Mouse (Mus musculus) embryonic facial prominence, embryonic 15.5 days (tissue): Measurements from ENCODE around the gene Rpl28. TPM values are rescaled to one million over a fixed set of nuclear protein-coding genes. Genes with fewer than 3 reads are reported as not detected.
A peak's percentile ranks its signal among the peaks of the same experiment; 100 is the strongest.

ENCODE experiments used
- ATAC-seq: fragments of 200-750 bp; cut with Nextera tagmentation; 2 replicates; pipeline ENCODE4 v1.8.0; 2017; ENCODE audit warnings: low read depth, moderate TSS enrichment; ENCODE audit not compliant: insufficient number of reproducible peaks, low FRiP score, low TSS enrichment
- H3K27ac ChIP-seq: fragments of 300-500 bp; sonication (generic); replicated peaks from 2 replicates; pipeline ENCODE4 v1.5.1; 2015; ENCODE audit warnings: mild to moderate bottlenecking, inconsistent platforms
- H3K27me3 ChIP-seq: fragments of 300-500 bp; sonication (generic); 2 replicates; pipeline ENCODE4 v1.6.1; 2015; ENCODE audit warnings: inconsistent platforms
- H3K36me3 ChIP-seq: fragments of 300-500 bp; sonication (generic); 2 replicates; pipeline ENCODE4 v1.6.1; 2015; ENCODE audit warnings: mild to moderate bottlenecking, inconsistent platforms
- H3K4me1 ChIP-seq: fragments of 300-500 bp; sonication (generic); 2 replicates; pipeline ENCODE4 v1.6.1; 2015; ENCODE audit warnings: inconsistent platforms
- H3K4me2 ChIP-seq: fragments of 300-500 bp; sonication (generic); replicated peaks from 2 replicates; pipeline ENCODE4 v1.6.1; 2015; ENCODE audit warnings: mild to moderate bottlenecking, inconsistent platforms
- H3K4me3 ChIP-seq: fragments of 300-500 bp; sonication (generic); replicated peaks from 2 replicates; pipeline ENCODE4 v1.5.1; 2015; ENCODE audit warnings: mild to moderate bottlenecking, inconsistent platforms
- H3K9ac ChIP-seq: fragments of 300-500 bp; sonication (generic); 2 replicates; pipeline ENCODE4 v1.6.1; 2015; ENCODE audit warnings: inconsistent platforms
- H3K9me3 ChIP-seq: fragments of 300-500 bp; sonication (generic); replicated peaks from 2 replicates; pipeline ENCODE4 v1.6.1; 2016; ENCODE audit warnings: inconsistent platforms
- WGBS: fragments of 180-500 bp; shearing (Covaris S2); methylation state at CpG from one replicate; pipeline ENCODE4 v1.1.7; 2015; 5-methylcytosine and 5-hydroxymethylcytosine counted together
- polyA plus RNA-seq: library from polyadenylated mRNA; unstranded; fragments of >200 nt; fragmentation: Nextera tagmentation; extraction: Ambion mirVana; gene quantifications from 2 replicates; pipeline ENCODE4 v1.2.1, GENCODE M21; 2015

Gene Rpl28
- polyA plus RNA-seq, 1 experiment from 2014 or later = 397 TPM

GRCm38 (mm10) chr7:4837639-4838038 is 45.0 kb downstream of the Rpl28 start:
- H3K4me3 ChIP-seq = no peak overlapping the region
- H3K4me1 ChIP-seq = peaks cover 17% of the 10 kb centered on the region
- H3K9me3 ChIP-seq = no peaks in the 10 kb centered on the region
- ATAC-seq = no peak
- 30% methylated on average over 1 of the region's 1 CpGs for WGBS
- peaks cover 77% of the 10 kb centered on the region for H3K27me3 ChIP-seq
- no peak overlapping the region for H3K4me2 ChIP-seq
- H3K36me3 ChIP-seq = no peaks in the 10 kb centered on the region
- no peak overlapping the region for H3K27ac ChIP-seq
- no peak overlapping the region for H3K9ac ChIP-seq

- H3K9me3 ChIP-seq = no peaks in the 10 kb centered on the region
- H3K36me3 ChIP-seq = no peaks in the 10 kb centered on the region
- 49% methylated on average over 5 of the region's 5 CpGs for WGBS
- ATAC-seq = peak; percentile 32; the same call in 1 of the 2 replicates
- H3K27me3 ChIP-seq = peaks cover 72% of the 10 kb centered on the region
- peak overlapping the region; percentile 86 for H3K4me2 ChIP-seq
- peaks cover 30% of the 10 kb centered on the region for H3K4me1 ChIP-seq
- H3K27ac ChIP-seq = no peak overlapping the region
- no peak overlapping the region for H3K4me3 ChIP-seq
- no peak overlapping the region for H3K9ac ChIP-seq
Measured at GRCm38 (mm10) chr7:4842077-4842476, 49.4 kb downstream of the Rpl28 start.

GRCm38 (mm10) chr7:4842634-4843131 is 50.0 kb downstream of the Rpl28 start:
- ATAC-seq = peak; percentile 52
- peak overlapping the region; percentile 86 for H3K4me2 ChIP-seq
- H3K27ac ChIP-seq = no peak overlapping the region
- H3K4me1 ChIP-seq = peaks cover 30% of the 10 kb centered on the region
- H3K9me3 ChIP-seq = no peaks in the 10 kb centered on the region
- H3K4me3 ChIP-seq = peak overlapping the region; percentile 46
- H3K27me3 ChIP-seq = peaks cover 66% of the 10 kb centered on the region
- no peak overlapping the region for H3K9ac ChIP-seq
- no peaks in the 10 kb centered on the region for H3K36me3 ChIP-seq
- WGBS = under 1% methylated on average over 16 of the region's 16 CpGs

GRCm38 (mm10) chr7:4843604-4844244 is 51.0 kb downstream of the Rpl28 start:
- peak overlapping the region; percentile 46 for H3K4me3 ChIP-seq
- peak overlapping the region; percentile 86 for H3K4me2 ChIP-seq
- ATAC-seq = peak; percentile 15; the same call in 1 of the 2 replicates
- peaks cover 30% of the 10 kb centered on the region for H3K4me1 ChIP-seq
- 0 out of 2 replicates have a peak overlapping the region, but pooled peaks have one; percentile 23 for H3K9ac ChIP-seq
- WGBS = 1% methylated on average over 34 of the region's 34 CpGs
- H3K27me3 ChIP-seq = peaks cover 59% of the 10 kb centered on the region
- no peak overlapping the region for H3K27ac ChIP-seq
- no peaks in the 10 kb centered on the region for H3K9me3 ChIP-seq
- no peaks in the 10 kb centered on the region for H3K36me3 ChIP-seq

- no peaks in the 10 kb centered on the region for H3K36me3 ChIP-seq
- peak within 1 kb of the TSS; percentile 86 for H3K4me2 ChIP-seq
- H3K4me3 ChIP-seq = peak within 1 kb of the TSS; percentile 46
- no peak within 1 kb of the TSS for H3K27ac ChIP-seq
- H3K9me3 ChIP-seq = no peaks in the 10 kb centered on the region
- peaks cover 52% of the 10 kb centered on the region for H3K27me3 ChIP-seq
- peaks cover 30% of the 10 kb centered on the region for H3K4me1 ChIP-seq
- ATAC-seq = peak; percentile 32; the same call in 1 of the 2 replicates
- H3K9ac ChIP-seq = peak within 1 kb of the TSS; percentile 23; the same call in 1 of the 2 replicates
- WGBS = 1% methylated on average over 41 of the region's 41 CpGs
Measured at GRCm38 (mm10) chr7:4844245-4844916, 51.7 kb downstream of the Rpl28 start, which contains the start of gene Shisa7. TSS of gene Shisa7 (minus strand) at chr7:4844696.

Other genes starting within 250 kb of the Rpl28 start
- 9.1 and 10.7 TPM in 2 replicates for gene Syt5, start 245.3 kb upstream of the Rpl28 start, polyA plus RNA-seq
- gene Ptprh, start 188.8 kb upstream of the Rpl28 start, polyA plus RNA-seq = not detected in 2 replicates
- gene Tmem86b, start 161.5 kb upstream of the Rpl28 start, polyA plus RNA-seq = 1.0 and 1.3 TPM in 2 replicates
- 9.8 and 10.3 TPM in 2 replicates for gene Ppp6r1, start 133.9 kb upstream of the Rpl28 start, polyA plus RNA-seq
- gene Hspbp1, start 107.8 kb upstream of the Rpl28 start, polyA plus RNA-seq = 80.6 and 87.7 TPM in 2 replicates
- 1.5 and 2.1 TPM in 2 replicates for gene Brsk1, start 102.3 kb upstream of the Rpl28 start, polyA plus RNA-seq
- 0.13 and 0.20 TPM in 2 replicates for gene Tmem150b, start 67.6 kb upstream of the Rpl28 start, polyA plus RNA-seq
- gene Kmt5c, start 52.8 kb upstream of the Rpl28 start, polyA plus RNA-seq = 57.9 and 58.2 TPM in 2 replicates
- 49.9 and 64.2 TPM in 2 replicates for gene Cox6b2, start 39.8 kb upstream of the Rpl28 start, polyA plus RNA-seq
- not detected in 2 replicates for gene Fam71e2, start 21.6 kb upstream of the Rpl28 start, polyA plus RNA-seq
- gene Il11, start 10.0 kb upstream of the Rpl28 start, polyA plus RNA-seq = 0.36 and 0.37 TPM in 2 replicates
- 0.75 and 1.1 TPM in 2 replicates for gene Tmem190, start 9.9 kb upstream of the Rpl28 start, polyA plus RNA-seq
- gene Tmem238, start 3.2 kb upstream of the Rpl28 start, polyA plus RNA-seq = 11.4 and 11.8 TPM in 2 replicates
- gene Ube2s, start 19.7 kb downstream of the Rpl28 start, polyA plus RNA-seq = 348 and 351 TPM in 2 replicates
- gene Shisa7, start 51.8 kb downstream of the Rpl28 start, polyA plus RNA-seq = 0.43 and 0.99 TPM in 2 replicates
- gene Isoc2b, start 77.4 kb downstream of the Rpl28 start, polyA plus RNA-seq = 11.3 and 13.1 TPM in 2 replicates
- 0.95 and 1.2 TPM in 2 replicates for gene Isoc2a, start 84.3 kb downstream of the Rpl28 start, polyA plus RNA-seq
- not detected in 2 replicates for gene Gm36210, start 113.6 kb downstream of the Rpl28 start, polyA plus RNA-seq
- 4.1 and 4.9 TPM in 2 replicates for gene Zfp628, start 122.3 kb downstream of the Rpl28 start, polyA plus RNA-seq
- 5.1 and 5.5 TPM in 2 replicates for gene Nat14, start 129.2 kb downstream of the Rpl28 start, polyA plus RNA-seq
- 4.7 and 5.5 TPM in 2 replicates for gene Ssc5d, start 132.9 kb downstream of the Rpl28 start, polyA plus RNA-seq
- 0.32 and 1.1 TPM in 2 replicates for gene Sbk2, start 171.5 kb downstream of the Rpl28 start, polyA plus RNA-seq
- gene Sbk3, start 178.3 kb downstream of the Rpl28 start, polyA plus RNA-seq = 0.05 and 0.25 TPM in 2 replicates
- gene Zfp579, start 203.3 kb downstream of the Rpl28 start, polyA plus RNA-seq = 32.8 and 35.0 TPM in 2 replicates
- 15.2 and 15.8 TPM in 2 replicates for gene Zfp524, start 221.5 kb downstream of the Rpl28 start, polyA plus RNA-seq
- gene Fiz1, start 221.8 kb downstream of the Rpl28 start, polyA plus RNA-seq = 43.9 and 46.2 TPM in 2 replicates
- 1.2 TPM in 1 of 2 replicates, not detected in the other for gene Gm44973, start 222.6 kb downstream of the Rpl28 start, polyA plus RNA-seq
- 8.0 and 9.0 TPM in 2 replicates for gene Zfp865, start 227.5 kb downstream of the Rpl28 start, polyA plus RNA-seq
- gene Ccdc106, start 227.7 kb downstream of the Rpl28 start, polyA plus RNA-seq = 35.4 and 37.8 TPM in 2 replicates
- not detected in 2 replicates for gene 4632433K11Rik, start 241.2 kb downstream of the Rpl28 start, polyA plus RNA-seq
- 6.7 and 7.5 TPM in 2 replicates for gene Zfp784, start 245.6 kb downstream of the Rpl28 start, polyA plus RNA-seq